Mouse (Mus musculus): Measurements from ENCODE around the gene Scarb1. TPM values are rescaled to one million over a fixed set of nuclear protein-coding genes. Genes with fewer than 3 reads are reported as not detected.
"Not testable (repeated sequence)": the region's sequence is repeated elsewhere in the genome, so short reads cannot be mapped to it uniquely, and the experiment has no call there.

The Scarb1 gene
- 17.6 and 21.7 TPM in 2 replicates for polyA plus RNA-seq (2014; fragmentation: Nextera tagmentation; extraction: Ambion mirVana)

GRCm38 (mm10) chr5:125340547-125341262 lies at the start of gene Scarb1:
Scarb1 (minus strand) TSS chr5:125341094.
- no peaks in the 10 kb centered on the region for H3K27me3 ChIP-seq (replicated peaks; ENCODE audit: control insufficient read depth, insufficient read depth, low read length)
- DNase-seq (ENCODE audit: low spot score), result peak; percentile 83
- peak; percentile 86 for ATAC-seq
- peak within 1 kb of the TSS; percentile 71 for H3K9ac ChIP-seq (ENCODE audit: low read length)
- no peaks in the 10 kb centered on the region for H3K9me3 ChIP-seq (replicated peaks; ENCODE audit: control insufficient read depth, low read length)
- H3K4me3 ChIP-seq (ENCODE audit: low read depth, low read length), result peak within 1 kb of the TSS; percentile 47
- peaks cover 10% of the 10 kb centered on the region for H3K4me1 ChIP-seq (ENCODE audit: control insufficient read depth, insufficient read depth, low read length)
- H3K36me3 ChIP-seq (ENCODE audit: control insufficient read depth, insufficient read depth, low read length), result no peaks in the 10 kb centered on the region
- no peak within 1 kb of the TSS for H3K27ac ChIP-seq (ENCODE audit: low read depth, low read length)
- under 1% methylated on average over 40 of the region's 42 CpGs for WGBS
- H3K4me2 ChIP-seq (ENCODE audit: low read length), result peak within 1 kb of the TSS; percentile 75

- ATAC-seq (peak; percentile 42), DNase-seq (ENCODE audit: low spot score) (peak; percentile 92)
- under 1% methylated on average over 68 of the region's 69 CpGs for WGBS
- H3K9me3 ChIP-seq (replicated peaks; ENCODE audit: control insufficient read depth, low read length), result no peaks in the 10 kb centered on the region
- peaks cover 18% of the 10 kb centered on the region for H3K36me3 ChIP-seq (ENCODE audit: control insufficient read depth, insufficient read depth, low read length)
- H3K4me2 ChIP-seq (ENCODE audit: low read length), result peak within 1 kb of the TSS; percentile 99
- H3K4me3 ChIP-seq (ENCODE audit: low read depth, low read length), result peak within 1 kb of the TSS; percentile 100
- peaks cover 25% of the 10 kb centered on the region for H3K4me1 ChIP-seq (ENCODE audit: control insufficient read depth, insufficient read depth, low read length)
- H3K27ac ChIP-seq (ENCODE audit: low read depth, low read length), result peak within 1 kb of the TSS; percentile 97
- no peaks in the 10 kb centered on the region for H3K27me3 ChIP-seq (replicated peaks; ENCODE audit: control insufficient read depth, insufficient read depth, low read length)
- peak within 1 kb of the TSS; percentile 98 for H3K9ac ChIP-seq (ENCODE audit: low read length)
Observed at GRCm38 (mm10) chr5:125389579-125390441, 48.9 kb upstream of the Scarb1 start, which contains the start of gene Ubc. Ubc (minus strand) TSS chr5:125390202.

GRCm38 (mm10) chr5:125389131-125389578 lies 48.3 kb upstream of the Scarb1 start, which contains the start of gene Gm10382:
Gm10382 (plus strand) TSS chr5:125389322.
- 0% methylated on average over 41 of the region's 41 CpGs for WGBS
- Histone ChIP-seq H3K4me2 (ENCODE audit: low read length) (peak within 1 kb of the TSS; percentile 99), H3K27me3 (replicated peaks; ENCODE audit: control insufficient read depth, insufficient read depth, low read length) (no peaks in the 10 kb centered on the region), H3K4me3 (ENCODE audit: low read depth, low read length) (peak within 1 kb of the TSS; percentile 100), H3K27ac (ENCODE audit: low read depth, low read length) (peak within 1 kb of the TSS; percentile 97), H3K9me3 (replicated peaks; ENCODE audit: control insufficient read depth, low read length) (no peaks in the 10 kb centered on the region), H3K36me3 (ENCODE audit: control insufficient read depth, insufficient read depth, low read length) (peaks cover 25% of the 10 kb centered on the region), H3K9ac (ENCODE audit: low read length) (peak within 1 kb of the TSS; percentile 98), H3K4me1 (ENCODE audit: control insufficient read depth, insufficient read depth, low read length) (peaks cover 21% of the 10 kb centered on the region)
- peak; percentile 16 for ATAC-seq
- DNase-seq (ENCODE audit: low spot score), result peak; percentile 69

- WGBS, result 26% methylated on average over 13 of the region's 13 CpGs
- H3K9ac ChIP-seq (ENCODE audit: low read length), result peak overlapping the region; percentile 98
- H3K9me3 ChIP-seq (replicated peaks; ENCODE audit: control insufficient read depth, low read length), result no peaks in the 10 kb centered on the region
- no peak for DNase-seq (ENCODE audit: low spot score)
- peaks cover 29% of the 10 kb centered on the region for H3K36me3 ChIP-seq (ENCODE audit: control insufficient read depth, insufficient read depth, low read length)
- peak overlapping the region; percentile 97; the same call in 1 of the 2 replicates for H3K27ac ChIP-seq (ENCODE audit: low read depth, low read length)
- no peak for ATAC-seq
- peaks cover 17% of the 10 kb centered on the region for H3K4me1 ChIP-seq (ENCODE audit: control insufficient read depth, insufficient read depth, low read length)
- H3K27me3 ChIP-seq (replicated peaks; ENCODE audit: control insufficient read depth, insufficient read depth, low read length), result no peaks in the 10 kb centered on the region
- peak overlapping the region; percentile 100 for H3K4me3 ChIP-seq (ENCODE audit: low read depth, low read length)
- peak overlapping the region; percentile 99 for H3K4me2 ChIP-seq (ENCODE audit: low read length)
Observed at GRCm38 (mm10) chr5:125388358-125389092, 47.6 kb upstream of the Scarb1 start.

- not testable (repeated sequence) for H3K9ac ChIP-seq (ENCODE audit: low read length); ATAC-seq; H3K4me2 ChIP-seq (ENCODE audit: low read length); H3K9me3 ChIP-seq (replicated peaks; ENCODE audit: control insufficient read depth, low read length); H3K4me3 ChIP-seq (ENCODE audit: low read depth, low read length); H3K27me3 ChIP-seq (replicated peaks; ENCODE audit: control insufficient read depth, insufficient read depth, low read length); H3K27ac ChIP-seq (ENCODE audit: low read depth, low read length); DNase-seq (ENCODE audit: low spot score)
- Histone ChIP-seq H3K4me1 (ENCODE audit: control insufficient read depth, insufficient read depth, low read length) (peaks cover 13% of the 10 kb centered on the region), H3K36me3 (ENCODE audit: control insufficient read depth, insufficient read depth, low read length) (peaks cover 29% of the 10 kb centered on the region)
- 84% methylated on average over 4 of the region's 6 CpGs for WGBS
Observed at GRCm38 (mm10) chr5:125387295-125387694, 46.4 kb upstream of the Scarb1 start.

GRCm38 (mm10) chr5:125385215-125385940 lies 44.5 kb upstream of the Scarb1 start:
- Histone ChIP-seq H3K36me3 (ENCODE audit: control insufficient read depth, insufficient read depth, low read length) (peaks cover 29% of the 10 kb centered on the region), H3K9ac (ENCODE audit: low read length) (no peak overlapping the region), H3K27ac (ENCODE audit: low read depth, low read length) (no peak overlapping the region), H3K27me3 (replicated peaks; ENCODE audit: control insufficient read depth, insufficient read depth, low read length) (no peaks in the 10 kb centered on the region), H3K4me3 (ENCODE audit: low read depth, low read length) (no peak overlapping the region), H3K9me3 (replicated peaks; ENCODE audit: control insufficient read depth, low read length) (no peaks in the 10 kb centered on the region), H3K4me2 (ENCODE audit: low read length) (no peak overlapping the region), H3K4me1 (ENCODE audit: control insufficient read depth, insufficient read depth, low read length) (peaks cover 12% of the 10 kb centered on the region)
- DNase-seq (ENCODE audit: low spot score), result no peak
- WGBS, result 70% methylated on average over 8 of the region's 8 CpGs
- ATAC-seq, result no peak

- ATAC-seq, result no peak
- Histone ChIP-seq H3K9me3 (replicated peaks; ENCODE audit: control insufficient read depth, low read length) (no peaks in the 10 kb centered on the region), H3K4me3 (ENCODE audit: low read depth, low read length) (no peak overlapping the region), H3K36me3 (ENCODE audit: control insufficient read depth, insufficient read depth, low read length) (peaks cover 29% of the 10 kb centered on the region), H3K27me3 (replicated peaks; ENCODE audit: control insufficient read depth, insufficient read depth, low read length) (no peaks in the 10 kb centered on the region), H3K27ac (ENCODE audit: low read depth, low read length) (no peak overlapping the region), H3K4me1 (ENCODE audit: control insufficient read depth, insufficient read depth, low read length) (peaks cover 10% of the 10 kb centered on the region), H3K9ac (ENCODE audit: low read length) (no peak overlapping the region), H3K4me2 (ENCODE audit: low read length) (no peak overlapping the region)
- DNase-seq (ENCODE audit: low spot score), result no peak
- 83% methylated on average over 2 of the region's 2 CpGs for WGBS
Observed at GRCm38 (mm10) chr5:125384512-125385214, 43.8 kb upstream of the Scarb1 start.

Data from forebrain, embryonic 14.5 days (tissue).